Mouse (Mus musculus): ENCODE measurements around the gene Ctdspl. TPM values are rescaled to one million over a fixed set of nuclear protein-coding genes. Genes with fewer than 3 reads are reported as not detected.
A peak's percentile ranks its signal among the peaks of the same experiment; 100 is the strongest.

Gene Ctdspl
- polyA plus RNA-seq, 1 experiment from 2014 or later, result 7.3 TPM

DNA sequence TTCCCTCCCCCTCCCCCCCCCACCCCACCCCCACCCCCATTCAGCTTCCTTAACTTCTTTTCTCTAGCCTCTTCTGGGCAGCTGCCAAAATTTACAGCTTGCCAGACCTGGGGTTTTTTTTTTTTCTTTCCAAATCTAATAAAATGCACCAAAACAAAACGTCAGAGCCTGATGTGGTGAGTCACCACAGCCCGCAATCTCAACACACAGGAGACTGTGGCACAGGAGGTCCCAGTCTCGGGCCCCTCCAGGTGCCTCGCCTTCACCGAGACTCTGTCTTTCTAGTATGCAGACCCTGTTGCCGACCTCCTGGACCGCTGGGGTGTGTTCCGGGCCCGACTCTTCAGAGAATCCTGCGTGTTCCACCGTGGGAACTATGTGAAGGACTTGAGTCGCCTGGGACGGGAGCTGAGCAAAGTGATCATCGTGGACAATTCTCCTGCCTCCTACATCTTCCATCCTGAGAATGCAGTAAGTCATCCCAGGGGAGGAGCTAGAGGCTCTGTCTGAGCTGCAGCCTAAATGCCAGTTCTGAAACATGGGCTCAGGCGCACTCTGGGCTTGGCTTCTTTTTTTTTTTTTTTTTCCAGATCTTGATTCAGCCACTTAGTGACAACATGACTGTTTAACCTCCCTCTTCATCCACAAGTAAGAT is 111.0 kb downstream of the Ctdspl start:
- no peak overlapping the region for H3K27ac ChIP-seq
- WGBS, result 73% methylated on average over 15 of the region's 15 CpGs

DNA sequence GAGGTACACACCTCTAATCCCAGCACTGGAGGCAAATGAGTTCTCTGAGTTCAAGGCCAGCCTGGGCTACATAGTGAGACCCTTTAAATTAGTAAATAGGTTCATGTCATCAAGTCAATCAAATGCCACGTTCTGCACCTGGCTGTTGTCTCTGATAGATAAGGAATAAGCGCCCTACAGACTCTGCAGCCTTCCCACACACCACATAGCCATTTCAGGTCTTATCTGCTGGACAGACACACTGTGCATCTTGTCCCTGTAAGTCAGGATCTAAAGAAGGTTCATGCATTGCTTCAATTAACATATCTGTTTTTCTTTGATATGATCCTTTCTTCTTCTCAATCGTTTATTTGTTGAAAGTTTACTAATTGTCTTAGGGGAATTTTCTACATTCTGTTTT is 112.3 kb downstream of the Ctdspl start:
- Histone ChIP-seq H3K9me3 (no peaks in the 10 kb centered on the region), H3K4me3 (no peak overlapping the region), H3K9ac (no peak overlapping the region), H3K27ac (no peak overlapping the region), H3K4me2 (replicated peaks) (no peak overlapping the region), H3K36me3 (peaks cover 16% of the 10 kb centered on the region; the same call in 1 of the 2 replicates), H3K27me3 (replicated peaks) (no peaks in the 10 kb centered on the region), H3K4me1 (peaks cover 13% of the 10 kb centered on the region)
- WGBS, result 88% methylated on average over 3 of the region's 3 CpGs
- no peak for ATAC-seq (ENCODE audit: low FRiP score, low read depth)

More for the DNA sequence above, 111.0 kb downstream of the Ctdspl start:
- Histone ChIP-seq H3K4me3 (no peak overlapping the region), H3K4me2 (replicated peaks) (no peak overlapping the region), H3K9me3 (no peaks in the 10 kb centered on the region), H3K4me1 (peaks cover 27% of the 10 kb centered on the region), H3K9ac (no peak overlapping the region), H3K27me3 (replicated peaks) (no peaks in the 10 kb centered on the region), H3K36me3 (peaks cover 16% of the 10 kb centered on the region; the same call in 1 of the 2 replicates)
- ATAC-seq (ENCODE audit: low FRiP score, low read depth), result no peak

DNA sequence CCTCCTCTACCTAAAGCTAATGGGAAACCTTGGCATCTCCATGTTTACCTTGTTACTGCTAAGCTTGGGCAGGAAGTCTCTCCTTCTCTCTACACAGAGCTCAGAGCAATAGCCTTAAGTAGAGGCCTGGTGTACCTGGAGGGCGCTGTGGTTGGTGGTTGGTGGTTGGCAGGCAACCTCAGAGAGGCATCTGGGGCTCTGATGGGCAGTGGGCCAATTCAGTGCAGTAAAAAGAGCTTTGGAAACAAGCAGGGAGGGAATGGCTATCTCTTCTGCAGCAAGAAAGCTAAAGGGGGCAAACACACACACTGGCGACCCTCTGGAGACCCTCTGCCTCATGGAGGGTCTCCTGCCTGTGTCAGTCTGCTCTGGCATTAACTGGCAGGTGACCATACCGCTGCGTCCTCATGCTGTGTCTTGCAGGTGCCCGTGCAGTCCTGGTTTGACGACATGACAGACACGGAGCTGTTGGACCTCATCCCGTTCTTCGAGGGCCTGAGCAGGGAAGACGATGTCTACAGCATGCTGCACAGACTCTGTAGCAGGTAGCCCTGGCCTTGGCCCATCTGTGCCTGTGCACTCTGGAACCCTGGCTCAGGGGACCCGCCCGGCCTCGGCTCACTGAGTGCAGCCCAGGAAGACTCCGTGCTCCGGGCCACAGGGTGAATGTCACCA is 114.0 kb downstream of the Ctdspl start:
- H3K9me3 ChIP-seq, result no peaks in the 10 kb centered on the region
- 94% methylated on average over 15 of the region's 15 CpGs for WGBS

DNA sequence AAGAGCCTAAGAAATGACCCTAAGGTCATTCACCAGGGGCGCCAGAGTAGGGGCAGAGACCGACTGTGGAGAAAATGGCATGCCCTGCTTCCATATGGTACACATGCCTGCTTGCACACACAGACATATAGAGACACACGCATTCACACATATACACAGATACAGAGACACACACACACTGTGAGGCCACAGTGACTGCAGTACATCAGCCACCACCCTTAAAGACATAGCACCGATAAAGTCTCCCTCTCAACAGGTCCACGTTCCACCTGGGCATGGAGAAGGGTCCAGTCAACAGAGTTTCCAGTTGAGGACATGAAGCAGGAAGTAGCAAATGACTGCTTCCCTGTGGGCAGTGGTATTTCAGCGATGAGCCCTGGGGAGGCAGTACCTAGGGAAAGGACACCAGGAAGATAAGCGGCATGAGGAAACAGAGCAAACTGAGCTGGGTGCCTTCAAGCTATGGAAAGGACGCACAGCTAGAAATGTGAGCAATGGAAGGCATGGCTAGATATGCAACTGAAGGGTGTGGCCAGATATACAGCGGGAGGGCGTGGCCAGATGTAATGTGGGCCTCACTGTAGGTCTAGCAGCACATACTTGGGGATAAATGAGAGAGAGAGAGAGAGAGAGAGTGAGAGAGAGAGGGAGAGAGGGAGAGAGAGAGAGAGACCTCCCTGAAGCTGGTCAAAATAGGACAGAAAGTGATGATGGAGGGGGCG is 122.1 kb downstream of the Ctdspl start:
- Histone ChIP-seq H3K9ac (no peak overlapping the region), H3K27me3 (replicated peaks) (peaks cover 10% of the 10 kb centered on the region), H3K27ac (no peak overlapping the region), H3K4me2 (replicated peaks) (no peak overlapping the region), H3K4me1 (peaks cover 12% of the 10 kb centered on the region), H3K9me3 (no peaks in the 10 kb centered on the region), H3K4me3 (no peak overlapping the region), H3K36me3 (no peaks in the 10 kb centered on the region)
- no peak for ATAC-seq (ENCODE audit: low FRiP score, low read depth)
- WGBS, result 82% methylated on average over 11 of the region's 11 CpGs

More for the DNA sequence above, 114.0 kb downstream of the Ctdspl start:
- Histone ChIP-seq H3K4me1 (peaks cover 8% of the 10 kb centered on the region), H3K9ac (no peak overlapping the region), H3K27ac (no peak overlapping the region), H3K4me2 (replicated peaks) (no peak overlapping the region), H3K36me3 (peaks cover 16% of the 10 kb centered on the region; the same call in 1 of the 2 replicates), H3K4me3 (no peak overlapping the region), H3K27me3 (replicated peaks) (no peaks in the 10 kb centered on the region)
- ATAC-seq (ENCODE audit: low FRiP score, low read depth), result no peak

DNA sequence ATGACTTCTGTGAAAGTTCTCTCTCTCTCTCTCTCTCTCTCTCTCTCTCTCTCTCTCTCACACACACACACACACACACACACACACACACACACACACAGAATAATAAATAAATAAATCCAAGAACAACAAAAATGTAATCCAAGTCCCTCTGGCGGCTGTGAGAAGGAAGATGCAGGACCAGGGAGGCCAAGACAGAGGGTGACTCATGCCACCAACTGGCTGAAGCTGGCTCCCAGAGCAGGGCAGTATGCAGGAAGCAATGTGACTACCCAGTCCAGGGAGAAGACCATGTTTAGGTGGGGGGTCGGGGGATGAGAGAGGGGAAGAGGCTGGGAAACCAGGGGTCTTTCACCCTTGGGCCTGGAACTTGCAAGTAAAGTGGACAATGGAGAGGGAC is 124.9 kb downstream of the Ctdspl start:
- no peak for ATAC-seq (ENCODE audit: low FRiP score, low read depth)
- peaks cover 13% of the 10 kb centered on the region for H3K4me1 ChIP-seq
- H3K9ac ChIP-seq, result no peak overlapping the region
- H3K27ac ChIP-seq, result no peak overlapping the region
- H3K4me2 ChIP-seq (replicated peaks), result no peak overlapping the region
- 80% methylated on average over 2 of the region's 2 CpGs for WGBS
- H3K4me3 ChIP-seq, result no peak overlapping the region
- H3K36me3 ChIP-seq, result no peaks in the 10 kb centered on the region
- H3K27me3 ChIP-seq (replicated peaks), result peaks cover 14% of the 10 kb centered on the region
- no peaks in the 10 kb centered on the region for H3K9me3 ChIP-seq

DNA sequence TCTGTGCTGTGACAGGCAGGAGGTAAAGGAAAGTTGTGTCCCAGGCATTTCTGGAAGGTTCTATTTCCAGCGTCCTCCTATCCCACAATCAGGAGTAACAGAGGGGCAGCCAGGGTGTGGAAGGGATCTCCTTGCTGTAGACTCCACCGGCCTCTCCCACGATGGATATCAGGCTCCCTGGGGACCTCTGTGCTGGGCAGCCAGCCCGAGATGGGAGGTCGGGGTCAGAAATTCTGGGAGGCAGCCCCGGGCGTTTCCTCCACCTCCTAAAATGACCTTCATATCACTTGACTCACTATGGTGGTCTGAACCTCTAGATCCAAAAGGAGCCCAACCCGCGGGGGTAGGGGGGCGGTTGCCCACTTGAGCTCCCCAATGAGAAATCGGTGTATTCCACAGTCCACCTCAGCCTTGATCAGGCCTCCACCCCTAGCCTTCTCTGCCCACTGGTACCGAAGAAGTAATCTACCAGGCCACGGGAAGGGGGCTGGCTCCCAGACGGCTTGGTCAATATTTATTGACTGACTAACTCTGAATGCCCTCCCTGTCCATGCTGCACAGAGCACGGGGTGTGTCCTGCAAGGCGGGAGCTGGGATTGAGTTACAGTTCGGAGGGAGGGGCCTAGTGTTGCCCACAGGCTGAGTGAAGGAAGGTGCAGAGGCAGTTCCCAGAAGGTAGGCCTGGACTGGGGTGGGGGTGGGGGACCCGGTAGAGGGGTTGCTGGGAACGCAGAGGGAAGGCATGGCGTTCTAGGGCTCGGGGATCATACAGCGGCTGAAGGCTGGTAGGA is 126.1 kb downstream of the Ctdspl start, which contains the start of gene Vill:
TSS of gene Vill (plus strand) at position 625 of the 791 bp plus-strand sequence.
- Histone ChIP-seq H3K4me2 (replicated peaks) (peak within 1 kb of the TSS; percentile 63), H3K27ac (no peak within 1 kb of the TSS), H3K27me3 (replicated peaks) (peaks cover 14% of the 10 kb centered on the region), H3K4me1 (peaks cover 13% of the 10 kb centered on the region), H3K4me3 (peak within 1 kb of the TSS; percentile 17), H3K9me3 (no peaks in the 10 kb centered on the region), H3K9ac (peak within 1 kb of the TSS; percentile 47), H3K36me3 (no peaks in the 10 kb centered on the region)
- 15% methylated on average over 22 of the region's 22 CpGs for WGBS
- peak; percentile 82 for ATAC-seq (ENCODE audit: low FRiP score, low read depth)

DNA sequence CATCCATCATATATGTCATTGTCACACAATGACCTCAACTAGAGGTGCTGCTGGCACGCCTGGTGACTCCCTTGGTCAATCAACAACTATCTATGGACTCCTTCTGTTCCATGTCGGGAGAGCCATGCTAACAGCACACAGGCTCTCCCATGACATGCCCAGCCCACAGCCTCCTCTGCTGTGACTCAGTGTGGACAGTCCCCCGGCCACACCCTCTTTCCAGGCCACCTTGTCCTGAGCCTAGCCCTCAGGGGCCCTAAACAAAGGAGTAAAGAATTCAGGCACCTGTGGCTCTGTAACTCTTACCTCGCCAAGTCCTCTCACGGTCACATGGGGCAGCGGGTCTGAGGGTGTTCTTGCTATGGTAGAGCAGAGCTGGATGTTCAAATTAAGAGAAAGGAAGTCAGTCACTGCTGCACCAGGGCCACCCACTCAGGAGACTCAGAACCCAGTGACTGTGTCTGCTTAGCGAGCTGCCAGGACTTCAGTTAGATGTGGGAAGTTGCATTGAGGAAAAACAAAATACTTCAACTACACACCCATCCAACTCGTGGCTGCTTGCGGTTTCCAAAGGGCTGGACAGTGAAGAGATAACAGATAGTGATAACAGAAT is 127.8 kb downstream of the Ctdspl start:
- Histone ChIP-seq H3K27ac (no peak overlapping the region), H3K9ac (no peak overlapping the region), H3K4me1 (peaks cover 13% of the 10 kb centered on the region), H3K36me3 (no peaks in the 10 kb centered on the region), H3K27me3 (replicated peaks) (peaks cover 14% of the 10 kb centered on the region), H3K4me3 (no peak overlapping the region), H3K4me2 (replicated peaks) (no peak overlapping the region; the same call in 1 of the 2 replicates), H3K9me3 (no peaks in the 10 kb centered on the region)
- no peak for ATAC-seq (ENCODE audit: low FRiP score, low read depth)
- 86% methylated on average over 9 of the region's 9 CpGs for WGBS

DNA sequence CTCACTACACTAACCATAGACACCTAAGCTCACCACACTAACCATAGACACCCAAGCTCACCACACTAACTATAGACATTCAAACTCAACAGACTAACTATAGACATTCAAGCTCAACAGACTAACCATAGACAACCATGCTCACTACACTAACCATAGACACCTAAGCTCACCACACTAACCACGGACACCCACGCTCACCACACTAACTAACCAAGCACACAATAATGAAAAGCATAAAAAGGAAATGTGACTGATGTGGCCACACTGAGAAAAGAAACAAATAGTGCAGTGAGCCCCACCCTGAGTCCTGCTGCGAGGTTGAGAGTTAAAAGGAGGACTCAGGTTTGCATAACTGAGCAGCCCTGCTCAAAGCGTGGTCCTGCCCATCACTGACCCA is 129.1 kb downstream of the Ctdspl start:
- Histone ChIP-seq H3K36me3 (no peaks in the 10 kb centered on the region), H3K4me2 (replicated peaks) (no peak overlapping the region), H3K9me3 (no peaks in the 10 kb centered on the region), H3K27me3 (replicated peaks) (peaks cover 14% of the 10 kb centered on the region), H3K4me3 (no peak overlapping the region), H3K4me1 (peaks cover 13% of the 10 kb centered on the region), H3K9ac (no peak overlapping the region), H3K27ac (no peak overlapping the region)
- ATAC-seq (ENCODE audit: low FRiP score, low read depth), result no peak
- WGBS, result 89% methylated on average over 4 of the region's 4 CpGs

DNA sequence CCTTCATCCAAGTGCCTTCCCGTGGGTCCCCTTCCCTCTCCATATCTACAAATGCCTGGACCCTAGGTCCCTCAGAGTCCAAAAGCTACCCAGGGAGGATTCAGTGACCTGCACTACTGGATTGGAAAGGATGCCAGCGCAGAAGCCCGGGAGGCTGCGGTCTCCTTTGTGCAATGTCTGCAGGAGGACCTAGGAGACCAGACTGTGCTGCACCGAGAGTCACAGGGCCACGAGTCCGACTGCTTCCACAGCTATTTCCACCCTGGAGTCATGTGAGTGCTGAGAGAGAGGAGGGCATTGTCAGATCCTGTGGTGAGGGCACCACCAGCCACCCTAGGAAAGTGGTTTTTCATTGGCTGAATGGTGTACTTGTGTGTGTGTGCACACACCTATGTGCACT is 132.0 kb downstream of the Ctdspl start:
- no peak for ATAC-seq (ENCODE audit: low FRiP score, low read depth)
- 79% methylated on average over 7 of the region's 7 CpGs for WGBS
- H3K4me3 ChIP-seq, result no peak overlapping the region

DNA sequence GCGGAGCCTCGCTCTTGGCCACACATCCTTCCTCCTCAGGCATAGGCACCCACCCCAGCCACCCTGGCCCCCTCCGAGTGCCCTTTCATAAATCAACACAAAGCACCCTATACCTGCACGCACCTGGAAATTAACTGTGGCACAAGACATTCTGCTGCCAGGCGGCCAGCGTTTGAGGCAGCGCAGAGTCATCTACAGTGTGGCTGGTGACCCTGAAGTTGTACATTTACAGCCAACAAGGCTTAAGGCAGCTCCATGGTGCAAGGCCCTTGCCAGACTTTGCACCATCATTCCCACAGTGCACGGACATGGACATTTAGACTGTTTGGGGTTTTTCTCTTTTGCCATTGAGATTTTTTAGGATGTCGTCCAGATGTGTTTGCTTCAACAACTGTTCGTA is 134.4 kb downstream of the Ctdspl start:
- H3K4me3 ChIP-seq, result no peak overlapping the region
- H3K36me3 ChIP-seq, result no peaks in the 10 kb centered on the region
- 88% methylated on average over 10 of the region's 10 CpGs for WGBS
- no peak overlapping the region for H3K9ac ChIP-seq
- H3K9me3 ChIP-seq, result no peaks in the 10 kb centered on the region
- no peak for ATAC-seq (ENCODE audit: low FRiP score, low read depth)
- H3K4me1 ChIP-seq, result peaks cover 6% of the 10 kb centered on the region; the same call in 1 of the 2 replicates
- 0 out of 2 replicates have a peak, but pooled peaks cover 3% of the 10 kb centered on the region for H3K27me3 ChIP-seq (replicated peaks)
- H3K4me2 ChIP-seq (replicated peaks), result no peak overlapping the region
- H3K27ac ChIP-seq, result no peak overlapping the region

More for the DNA sequence above, 132.0 kb downstream of the Ctdspl start:
- peaks cover 2% of the 10 kb centered on the region; the same call in 1 of the 2 replicates for H3K4me1 ChIP-seq
- no peaks in the 10 kb centered on the region for H3K36me3 ChIP-seq
- H3K4me2 ChIP-seq (replicated peaks), result no peak overlapping the region
- H3K27me3 ChIP-seq (replicated peaks), result peaks cover 5% of the 10 kb centered on the region
- H3K9me3 ChIP-seq, result no peaks in the 10 kb centered on the region
- no peak overlapping the region for H3K27ac ChIP-seq
- no peak overlapping the region for H3K9ac ChIP-seq

DNA sequence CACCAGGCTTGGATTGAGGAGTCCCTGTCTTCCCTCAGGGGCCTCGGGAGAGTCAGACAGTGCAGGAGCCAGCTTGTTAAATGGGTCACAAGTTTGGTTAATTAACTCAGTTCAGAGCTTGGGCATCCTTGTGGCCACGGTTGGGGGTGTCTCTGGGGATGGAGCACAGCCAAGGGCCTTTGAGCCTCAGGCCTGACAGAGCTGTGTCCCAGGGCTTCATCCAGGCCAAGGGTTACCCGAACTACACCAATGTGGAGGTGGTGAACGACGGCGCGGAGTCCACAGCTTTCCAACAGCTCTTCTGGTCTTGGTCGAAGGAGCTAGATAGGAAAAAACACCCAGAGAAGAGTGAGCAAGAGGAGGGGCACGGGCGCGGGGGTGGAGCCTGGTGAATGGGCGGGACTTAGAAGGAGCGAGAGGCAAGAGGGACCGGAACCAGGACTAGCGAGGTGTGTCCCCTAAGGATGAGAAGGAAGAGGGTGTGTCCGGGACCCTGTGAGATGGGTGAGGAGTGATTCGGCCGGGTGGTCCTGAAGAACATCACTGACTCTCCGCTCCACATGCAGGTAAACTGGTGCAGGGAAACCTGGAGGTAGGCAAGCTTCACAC is 136.9 kb downstream of the Ctdspl start:
- H3K9ac ChIP-seq, result no peak overlapping the region
- 0 out of 2 replicates have a peak, but pooled peaks cover 3% of the 10 kb centered on the region for H3K27me3 ChIP-seq (replicated peaks)
- no peak overlapping the region for H3K4me2 ChIP-seq (replicated peaks)
- no peak for ATAC-seq (ENCODE audit: low FRiP score, low read depth)
- H3K4me1 ChIP-seq, result peaks cover 6% of the 10 kb centered on the region; the same call in 1 of the 2 replicates
- no peaks in the 10 kb centered on the region for H3K9me3 ChIP-seq
- H3K27ac ChIP-seq, result no peak overlapping the region
- WGBS, result 31% methylated on average over 19 of the region's 19 CpGs
- no peaks in the 10 kb centered on the region for H3K36me3 ChIP-seq
- no peak overlapping the region for H3K4me3 ChIP-seq
